Mouse (Mus musculus) heart, embryonic 15.5 days (tissue): Measurements from ENCODE around the gene Zfp787. TPM values are rescaled to one million over a fixed set of nuclear protein-coding genes. Genes with fewer than 3 reads are reported as not detected.
"Not testable (repeated sequence)": the region's sequence is repeated elsewhere in the genome, so short reads cannot be mapped to it uniquely, and the experiment has no call there.

Experiments
- ATAC-seq: fragments of 200-750 bp; cut with Nextera tagmentation; replicated peaks from 2 replicates; pipeline ENCODE4 v1.8.0; 2017; ENCODE audit warnings: low read depth, moderate TSS enrichment; ENCODE audit not compliant: insufficient number of reproducible peaks, insufficient read depth, low FRiP score
- H3K27ac ChIP-seq: fragments of 300-500 bp; sonication (generic); 2 replicates; pipeline ENCODE4 v1.5.1; 2015; ENCODE audit warnings: mild to moderate bottlenecking, inconsistent platforms
- H3K27me3 ChIP-seq: fragments of 300-500 bp; sonication (generic); 2 replicates; pipeline ENCODE4 v1.6.1; 2015; ENCODE audit warnings: inconsistent platforms
- H3K36me3 ChIP-seq: fragments of 300-500 bp; sonication (generic); 2 replicates; pipeline ENCODE4 v1.6.1; 2015; ENCODE audit warnings: mild to moderate bottlenecking, inconsistent platforms
- H3K4me1 ChIP-seq: fragments of 300-500 bp; sonication (generic); replicated peaks from 2 replicates; pipeline ENCODE4 v1.6.1; 2015; ENCODE audit warnings: inconsistent platforms
- H3K4me2 ChIP-seq: fragments of 300-500 bp; sonication (generic); 2 replicates; pipeline ENCODE4 v1.6.1; 2015; ENCODE audit warnings: inconsistent platforms, mild to moderate bottlenecking, moderate library complexity
- H3K4me3 ChIP-seq: fragments of 300-500 bp; sonication (generic); 2 replicates; pipeline ENCODE4 v1.5.1; 2015; ENCODE audit warnings: mild to moderate bottlenecking, inconsistent platforms
- H3K9ac ChIP-seq: fragments of 300-500 bp; sonication (generic); 2 replicates; pipeline ENCODE4 v1.6.1; 2015; ENCODE audit warnings: mild to moderate bottlenecking, inconsistent platforms
- H3K9me3 ChIP-seq: fragments of 300-500 bp; sonication (generic); replicated peaks from 2 replicates; pipeline ENCODE4 v1.6.1; 2016; ENCODE audit warnings: inconsistent platforms
- WGBS: fragments of 180-500 bp; shearing (Covaris S2); methylation state at CpG from one replicate; pipeline ENCODE4 v1.1.7; 2015; ENCODE audit warnings: mixed read lengths; 5-methylcytosine and 5-hydroxymethylcytosine counted together
- polyA plus RNA-seq: library from polyadenylated mRNA; unstranded; fragments of >200 nt; fragmentation: Nextera tagmentation; extraction: Ambion mirVana; gene quantifications from 2 replicates; pipeline ENCODE4 v1.2.1, GENCODE M21; 2015

Gene Zfp787
- polyA plus RNA-seq, 1 experiment from 2014 or later, result 19.8 TPM

DNA sequence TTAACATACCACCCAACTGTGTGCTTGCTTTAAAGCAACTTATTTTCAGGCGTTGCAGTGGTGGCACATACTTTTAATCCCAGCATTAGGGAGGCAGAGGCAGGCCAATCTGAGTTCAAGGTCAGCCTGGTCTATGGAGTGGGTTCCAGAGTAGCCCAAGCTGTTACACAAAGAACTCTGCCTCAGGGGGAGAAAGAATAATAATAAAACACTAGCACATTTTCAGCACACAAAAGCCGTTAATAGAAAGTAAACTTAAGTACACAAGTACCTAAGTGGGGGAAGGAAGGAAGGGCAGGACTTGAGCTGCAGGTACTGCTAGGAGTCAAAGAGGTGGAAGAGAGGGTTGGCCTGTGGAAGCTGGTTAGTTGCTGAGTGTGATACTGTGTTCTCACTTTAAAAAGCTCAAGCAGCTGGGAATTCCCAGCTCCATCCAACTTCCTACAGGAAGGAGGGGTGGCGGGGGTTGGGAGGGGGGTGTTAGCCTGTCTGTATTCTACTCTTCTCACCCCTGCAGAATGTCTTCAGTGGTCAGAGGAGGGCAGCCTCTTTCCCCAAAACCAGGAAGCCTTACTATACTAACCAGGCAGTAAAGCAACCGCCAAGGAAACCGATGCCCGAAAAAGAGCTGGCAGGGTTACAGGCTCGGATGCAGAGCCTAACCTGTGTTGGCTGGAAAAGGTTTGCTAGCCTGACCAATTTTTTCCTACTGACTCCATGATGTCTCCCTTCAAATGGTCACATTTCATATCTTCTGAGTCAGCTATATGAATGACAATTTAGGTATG, 9.4 kb downstream of the Zfp787 start:
- Histone ChIP-seq H3K4me3 (no peak overlapping the region), H3K9me3 (no peaks in the 10 kb centered on the region), H3K27ac (peak overlapping the region; percentile 78), H3K4me2 (peak overlapping the region; percentile 32; the same call in 1 of the 2 replicates), H3K9ac (no peak overlapping the region), H3K36me3 (peaks cover 6% of the 10 kb centered on the region; the same call in 1 of the 2 replicates), H3K27me3 (no peaks in the 10 kb centered on the region), H3K4me1 (peaks cover 74% of the 10 kb centered on the region)
- 46% methylated on average over 7 of the region's 7 CpGs for WGBS
- peak; percentile 23; the same call in 1 of the 2 replicates for ATAC-seq

DNA sequence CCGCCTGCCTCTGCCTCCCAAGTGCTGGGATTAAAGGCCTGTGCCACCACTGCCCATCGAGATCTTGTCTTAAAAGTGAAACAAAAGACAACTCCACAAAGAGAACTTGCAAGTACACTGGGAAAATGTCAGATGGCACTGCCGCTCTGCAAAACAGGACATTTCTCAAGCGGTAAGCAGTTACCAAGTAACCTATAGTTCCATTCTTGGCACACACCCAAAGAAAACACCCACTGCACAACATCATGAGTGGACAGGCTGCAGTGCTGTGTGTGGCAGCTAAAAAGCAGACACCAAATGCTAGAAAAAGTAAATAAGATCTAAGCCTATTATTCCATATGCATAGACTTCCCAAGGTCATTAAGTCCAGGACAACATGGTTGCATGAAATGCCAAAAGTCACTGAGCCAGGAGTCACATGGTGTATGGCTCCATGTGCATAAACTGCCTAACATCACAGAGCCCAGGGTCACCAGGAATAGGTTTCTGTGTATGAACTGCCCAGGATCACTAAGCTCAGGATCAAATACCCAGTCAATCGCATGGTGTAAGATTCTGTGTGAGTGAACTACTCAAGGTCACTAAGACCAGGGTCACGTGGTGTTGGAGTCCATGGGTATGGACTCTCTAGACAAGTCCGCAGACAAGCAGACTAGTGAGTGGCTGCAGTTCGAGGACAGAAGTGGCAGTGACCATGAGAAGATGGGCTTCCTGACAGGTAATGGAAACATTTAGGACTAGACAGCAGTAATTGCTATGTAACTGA, 10.2 kb downstream of the Zfp787 start:
- H3K4me1 ChIP-seq, result peaks cover 70% of the 10 kb centered on the region
- peaks cover 6% of the 10 kb centered on the region; the same call in 1 of the 2 replicates for H3K36me3 ChIP-seq
- no peak overlapping the region for H3K4me2 ChIP-seq
- no peaks in the 10 kb centered on the region for H3K9me3 ChIP-seq
- H3K27ac ChIP-seq, result peak overlapping the region; percentile 78
- H3K4me3 ChIP-seq, result no peak overlapping the region
- ATAC-seq, result no peak
- no peak overlapping the region for H3K9ac ChIP-seq
- H3K27me3 ChIP-seq, result no peaks in the 10 kb centered on the region
- 69% methylated on average over 8 of the region's 8 CpGs for WGBS

- ATAC-seq, result peak; percentile 69; the same call in 1 of the 2 replicates
- 35% methylated on average over 2 of the region's 2 CpGs for WGBS
- peak overlapping the region; percentile 34; the same call in 1 of the 2 replicates for H3K4me2 ChIP-seq
- no peaks in the 10 kb centered on the region for H3K9me3 ChIP-seq
- H3K27me3 ChIP-seq, result no peaks in the 10 kb centered on the region
- peaks cover 10% of the 10 kb centered on the region; the same call in 1 of the 2 replicates for H3K36me3 ChIP-seq
- peaks cover 70% of the 10 kb centered on the region for H3K4me1 ChIP-seq
- H3K27ac ChIP-seq, result peak overlapping the region; percentile 78
- H3K9ac ChIP-seq, result no peak overlapping the region
- no peak overlapping the region for H3K4me3 ChIP-seq
These were observed 11.7 kb downstream of the Zfp787 start for GRCm38 (mm10) chr7:6143991-6144531.

GRCm38 (mm10) chr7:6139295-6139694, 16.5 kb downstream of the Zfp787 start:
- no peak for ATAC-seq
- WGBS, result 59% methylated on average over 3 of the region's 3 CpGs
- Histone ChIP-seq H3K4me2 (no peak overlapping the region), H3K36me3 (peaks cover 12% of the 10 kb centered on the region; the same call in 1 of the 2 replicates), H3K4me3 (no peak overlapping the region), H3K9me3 (no peaks in the 10 kb centered on the region), H3K27ac (no peak overlapping the region), H3K9ac (no peak overlapping the region), H3K4me1 (peaks cover 25% of the 10 kb centered on the region), H3K27me3 (no peaks in the 10 kb centered on the region)

- H3K4me1 ChIP-seq, result peaks cover 12% of the 10 kb centered on the region
- H3K4me3 ChIP-seq, result no peak overlapping the region
- H3K27ac ChIP-seq, result no peak overlapping the region
- H3K9me3 ChIP-seq, result peaks cover 5% of the 10 kb centered on the region; the same call in 1 of the 2 replicates
- H3K4me2 ChIP-seq, result no peak overlapping the region
- H3K27me3 ChIP-seq, result no peaks in the 10 kb centered on the region
- no peak overlapping the region for H3K9ac ChIP-seq
- ATAC-seq, result no peak
- H3K36me3 ChIP-seq, result peaks cover 34% of the 10 kb centered on the region
These were observed 19.3 kb downstream of the Zfp787 start for GRCm38 (mm10) chr7:6136497-6136896.

- no peaks in the 10 kb centered on the region for H3K27me3 ChIP-seq
- no peak overlapping the region for H3K4me2 ChIP-seq
- H3K9ac ChIP-seq, result no peak overlapping the region
- no peaks in the 10 kb centered on the region for H3K4me1 ChIP-seq
- no peak for ATAC-seq
- peaks cover 5% of the 10 kb centered on the region; the same call in 1 of the 2 replicates for H3K9me3 ChIP-seq
- no peak overlapping the region for H3K27ac ChIP-seq
- WGBS, result 81% methylated on average over 30 of the region's 30 CpGs
- peaks cover 37% of the 10 kb centered on the region for H3K36me3 ChIP-seq
- no peak overlapping the region for H3K4me3 ChIP-seq
These were observed 23.2 kb downstream of the Zfp787 start for GRCm38 (mm10) chr7:6132646-6133045.

- H3K27ac ChIP-seq, result no peak overlapping the region
- H3K9ac ChIP-seq, result no peak overlapping the region
- peaks cover 37% of the 10 kb centered on the region for H3K36me3 ChIP-seq
- ATAC-seq, result no peak
- no peak overlapping the region for H3K4me3 ChIP-seq
- no peaks in the 10 kb centered on the region for H3K27me3 ChIP-seq
- H3K4me2 ChIP-seq, result no peak overlapping the region
- H3K4me1 ChIP-seq, result peaks cover 3% of the 10 kb centered on the region
- WGBS, result 48% methylated on average over 4 of the region's 4 CpGs
- peaks cover 5% of the 10 kb centered on the region; the same call in 1 of the 2 replicates for H3K9me3 ChIP-seq
These were observed 25.5 kb downstream of the Zfp787 start for GRCm38 (mm10) chr7:6130346-6130745.

- H3K4me3 ChIP-seq, result no peak overlapping the region
- H3K9me3 ChIP-seq, result no peaks in the 10 kb centered on the region
- H3K36me3 ChIP-seq, result peaks cover 10% of the 10 kb centered on the region
- 29% methylated on average over 7 of the region's 7 CpGs for WGBS
- peaks cover 3% of the 10 kb centered on the region for H3K4me1 ChIP-seq
- no peak overlapping the region for H3K27ac ChIP-seq
- H3K9ac ChIP-seq, result no peak overlapping the region
- peak; percentile 25; the same call in 1 of the 2 replicates for ATAC-seq
- no peaks in the 10 kb centered on the region for H3K27me3 ChIP-seq
- H3K4me2 ChIP-seq, result no peak overlapping the region
These were observed 28.9 kb downstream of the Zfp787 start for GRCm38 (mm10) chr7:6126690-6127448.

- not testable (repeated sequence) for H3K4me1 ChIP-seq, H3K9ac ChIP-seq, H3K27me3 ChIP-seq, H3K27ac ChIP-seq, H3K36me3 ChIP-seq, H3K9me3 ChIP-seq, H3K4me3 ChIP-seq, ATAC-seq, H3K4me2 ChIP-seq
- WGBS, result 67% methylated on average over 1 of the region's 1 CpGs
These were observed 34.7 kb downstream of the Zfp787 start for GRCm38 (mm10) chr7:6121128-6121527.

- not testable (repeated sequence) for ATAC-seq, H3K9ac ChIP-seq, H3K9me3 ChIP-seq, H3K4me3 ChIP-seq, H3K4me1 ChIP-seq, H3K36me3 ChIP-seq, H3K27ac ChIP-seq, H3K4me2 ChIP-seq, H3K27me3 ChIP-seq
- WGBS, result 76% methylated on average over 2 of the region's 2 CpGs
These were observed 35.7 kb downstream of the Zfp787 start for GRCm38 (mm10) chr7:6120104-6120503.

GRCm38 (mm10) chr7:6119501-6119900, 36.3 kb downstream of the Zfp787 start:
- H3K36me3 ChIP-seq, result no peaks in the 10 kb centered on the region
- no peaks in the 10 kb centered on the region for H3K4me1 ChIP-seq
- no peak for ATAC-seq
- H3K9ac ChIP-seq, result no peak overlapping the region
- no peaks in the 10 kb centered on the region for H3K9me3 ChIP-seq
- no peak overlapping the region for H3K4me3 ChIP-seq
- no peak overlapping the region for H3K4me2 ChIP-seq
- H3K27me3 ChIP-seq, result no peaks in the 10 kb centered on the region
- WGBS, result 68% methylated on average over 3 of the region's 3 CpGs
- no peak overlapping the region for H3K27ac ChIP-seq
